Mouse (Mus musculus): ENCODE data around the gene Prmt8.
A peak's percentile ranks its signal among the peaks of the same experiment; 100 is the strongest.

Prmt8 gene

GRCm38 (mm10) chr6:127769275-127770156 lies at the start of gene Prmt8:
Gene Prmt8 (minus strand): TSS chr6:127769472.
- no peak for DNase-seq (ENCODE audit: inconsistent age in 2 of 2, low spot score in 1 of 2)

- DNase-seq (ENCODE audit: inconsistent age in 2 of 2, low spot score in 1 of 2) = no peak
These were observed 33.9 kb upstream of the Prmt8 start for GRCm38 (mm10) chr6:127803046-127803729.

GRCm38 (mm10) chr6:127802211-127802610 lies 32.9 kb upstream of the Prmt8 start:
- DNase-seq (ENCODE audit: inconsistent age in 2 of 2, low spot score in 1 of 2) = no peak

- DNase-seq (ENCODE audit: inconsistent age in 2 of 2, low spot score in 1 of 2) = no peak
These were observed 20.8 kb upstream of the Prmt8 start for GRCm38 (mm10) chr6:127790023-127790422.

- DNase-seq (ENCODE audit: inconsistent age in 2 of 2, low spot score in 1 of 2) = no peak
These were observed 1.5 kb upstream of the Prmt8 start for GRCm38 (mm10) chr6:127770806-127771205.

DNA sequence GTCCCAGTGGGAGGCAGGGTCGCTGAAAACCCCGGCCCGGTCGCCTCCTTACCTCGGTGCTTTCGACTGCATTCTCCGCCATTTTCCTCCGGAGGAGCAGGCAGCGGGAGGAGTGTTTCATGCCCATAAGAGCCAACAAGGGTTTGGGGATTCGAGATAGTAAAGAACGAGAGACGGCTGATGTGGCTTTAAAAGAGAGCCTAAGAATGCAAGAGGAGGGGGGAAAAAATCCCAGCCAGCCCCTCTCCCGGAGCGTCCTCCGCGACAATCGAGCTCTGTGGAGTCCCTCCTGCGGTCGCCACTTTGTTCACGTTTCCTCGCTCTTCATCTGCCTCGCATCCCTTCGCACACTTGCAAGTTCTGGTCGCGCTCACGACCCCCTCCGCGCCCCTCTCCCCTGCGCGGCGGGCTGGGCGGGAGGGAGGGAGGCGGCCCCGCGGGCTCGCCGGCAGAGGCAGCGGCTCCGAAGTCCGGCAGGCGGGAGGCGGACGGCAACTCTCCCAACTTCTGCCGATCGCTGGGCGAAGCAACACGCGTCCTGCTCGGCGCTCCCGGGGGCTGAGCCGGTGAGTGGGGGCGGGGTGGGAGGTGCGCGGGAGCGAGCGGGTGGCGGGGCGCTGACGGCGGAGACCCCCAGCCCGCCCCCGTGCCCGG lies 524 bp downstream of the Prmt8 start:
- DNase-seq (ENCODE audit: inconsistent age in 2 of 2, low spot score in 1 of 2) = peak in 1 of 2 experiments; percentile 23

DNA sequence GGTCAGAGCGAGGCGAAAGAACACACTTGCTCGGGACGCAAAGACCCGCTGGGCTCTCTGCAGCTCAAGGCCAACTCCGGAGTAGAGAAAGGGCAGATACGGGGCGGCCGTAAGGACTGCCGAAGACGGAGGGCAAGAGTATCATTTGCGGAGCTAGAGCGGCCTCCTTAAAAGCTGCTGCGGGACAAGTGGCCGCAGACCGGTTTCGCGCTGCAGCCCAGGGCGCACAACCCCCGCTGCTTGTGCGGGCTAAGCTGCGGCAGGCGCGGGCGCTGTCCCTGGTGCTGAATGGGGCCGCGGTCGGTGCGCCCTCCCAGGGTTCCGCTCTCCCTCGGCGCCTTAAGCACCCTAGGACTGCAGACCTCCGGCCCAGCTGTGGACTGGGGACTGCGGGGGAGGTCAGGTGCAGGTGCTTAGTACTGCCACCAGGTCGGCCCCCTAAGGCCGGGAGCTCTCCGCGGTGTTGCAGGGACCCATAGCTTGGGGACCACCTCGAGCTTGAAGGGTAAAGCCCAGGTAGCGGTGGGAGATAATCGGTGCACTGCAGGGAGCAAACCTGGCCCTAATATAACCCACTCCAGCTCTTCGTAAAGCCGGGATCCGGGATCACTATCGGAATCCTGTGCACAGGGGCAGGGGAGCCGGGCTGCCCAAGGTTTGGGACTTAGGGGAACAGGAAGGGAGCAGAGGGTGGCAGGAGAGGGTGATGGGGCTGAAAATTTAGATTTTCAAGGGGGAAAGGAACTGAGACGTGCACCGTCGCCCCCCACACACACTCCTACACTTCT lies 1.4 kb downstream of the Prmt8 start:
- peak; percentile 55 to 80 for DNase-seq (ENCODE audit: inconsistent age in 2 of 2, low spot score in 1 of 2)

DNA sequence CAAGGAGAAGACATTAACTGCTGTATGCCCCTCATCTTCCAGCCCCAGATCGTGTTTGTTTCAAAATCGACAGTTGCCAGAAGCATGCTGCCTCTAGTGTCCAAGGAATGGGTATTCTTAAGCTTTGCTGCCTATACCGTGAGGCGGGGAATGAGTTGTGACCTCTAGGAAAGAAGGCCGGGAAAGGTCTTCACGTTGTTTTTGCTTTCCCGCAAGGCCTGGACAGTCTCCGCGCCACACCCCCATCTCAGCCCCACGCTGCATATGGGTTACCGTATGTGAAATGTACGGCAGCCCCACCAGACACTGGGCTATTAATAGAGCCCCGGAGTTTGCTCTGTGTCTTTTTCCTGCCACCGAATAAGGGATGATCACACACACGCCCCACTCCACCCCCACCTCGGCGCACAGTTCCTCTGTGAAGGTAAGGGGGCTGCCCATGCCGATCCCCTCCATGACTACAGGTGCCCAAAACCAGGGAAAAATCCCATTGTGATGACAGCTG lies 2.0 kb downstream of the Prmt8 start:
- peak in 1 of 2 experiments; percentile 29 for DNase-seq (ENCODE audit: inconsistent age in 2 of 2, low spot score in 1 of 2)

- DNase-seq (ENCODE audit: inconsistent age in 2 of 2, low spot score in 1 of 2) = no peak
These were observed 2.6 kb downstream of the Prmt8 start for GRCm38 (mm10) chr6:127766641-127767200.

DNA sequence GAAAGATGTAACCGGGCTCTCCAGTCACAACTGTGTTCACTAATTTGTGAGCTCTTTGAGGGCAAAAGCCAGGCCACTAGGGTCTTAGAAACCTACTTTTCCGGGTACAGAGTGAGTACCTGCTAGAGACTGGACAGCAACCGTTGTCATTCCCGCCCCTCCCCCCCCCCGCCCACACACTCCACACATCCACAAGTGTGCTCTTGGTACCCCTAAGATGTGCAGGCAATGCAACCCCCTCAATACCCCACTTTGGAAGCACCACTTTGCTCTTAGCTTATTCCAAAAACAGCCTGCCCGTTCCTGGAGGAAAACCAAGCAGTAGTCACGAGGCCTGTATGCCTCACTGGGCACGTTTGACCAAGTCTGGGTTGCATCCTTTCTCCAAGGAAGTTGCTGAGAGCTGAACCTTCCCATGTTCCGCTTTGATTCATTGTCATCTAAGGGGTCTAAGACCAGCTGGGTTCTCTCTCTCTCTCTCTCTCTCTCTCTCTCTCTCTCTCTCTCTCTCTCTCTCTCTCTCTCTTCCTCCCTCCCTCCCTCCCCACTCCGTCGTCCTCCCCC lies 3.1 kb downstream of the Prmt8 start:
- no peak for DNase-seq (ENCODE audit: inconsistent age in 2 of 2, low spot score in 1 of 2)

GRCm38 (mm10) chr6:127765573-127765972 lies 3.7 kb downstream of the Prmt8 start:
- DNase-seq (ENCODE audit: inconsistent age in 2 of 2, low spot score in 1 of 2) = no peak

DNA sequence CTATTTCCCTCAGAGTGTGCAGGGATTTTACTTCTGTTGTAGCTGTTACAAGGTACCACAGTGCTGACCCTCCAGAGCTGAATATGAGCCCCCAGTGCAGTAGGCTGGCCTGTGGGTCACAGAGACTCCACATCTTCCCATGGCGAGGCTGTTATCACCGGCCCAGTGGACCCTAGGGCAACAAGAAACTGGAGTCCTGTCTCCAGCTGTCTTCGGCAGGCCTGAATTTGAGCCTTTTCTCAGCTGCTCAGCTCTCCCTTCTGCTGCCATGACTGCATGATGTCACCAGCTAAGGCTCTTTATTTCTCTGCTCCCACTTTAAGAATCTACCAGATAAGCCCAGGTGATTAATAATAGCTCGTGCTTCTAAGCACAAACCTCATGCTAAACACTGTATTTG lies 11.0 kb downstream of the Prmt8 start:
- DNase-seq (ENCODE audit: inconsistent age in 2 of 2, low spot score in 1 of 2) = no peak

DNA sequence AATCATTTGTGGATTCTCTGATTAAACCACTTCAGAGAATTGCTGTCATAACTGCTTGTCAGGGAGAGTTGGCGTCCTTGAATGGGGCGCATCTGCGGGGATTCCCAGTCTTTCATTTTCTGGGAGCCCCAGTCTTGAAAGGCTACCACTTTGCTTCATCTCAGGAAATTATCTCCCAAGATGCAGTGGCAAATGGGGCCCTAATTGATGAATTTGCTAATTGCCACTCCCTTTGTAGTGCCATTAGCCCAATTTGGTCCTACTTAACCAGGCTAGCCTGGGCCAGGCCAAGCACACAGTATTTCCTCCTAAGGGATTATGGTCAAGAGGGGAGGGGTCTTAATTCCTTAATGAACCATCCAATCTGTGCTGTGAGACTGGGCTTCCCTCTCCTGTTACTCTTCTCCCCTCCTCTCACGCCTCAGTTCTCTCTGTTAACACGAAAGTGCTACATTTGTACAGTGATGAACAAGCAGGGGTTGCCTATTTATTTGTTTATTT lies 11.6 kb downstream of the Prmt8 start:
- no peak for DNase-seq (ENCODE audit: inconsistent age in 2 of 2, low spot score in 1 of 2)

GRCm38 (mm10) chr6:127756856-127757255 lies 12.4 kb downstream of the Prmt8 start:
- no peak for DNase-seq (ENCODE audit: inconsistent age in 2 of 2, low spot score in 1 of 2)

DNA sequence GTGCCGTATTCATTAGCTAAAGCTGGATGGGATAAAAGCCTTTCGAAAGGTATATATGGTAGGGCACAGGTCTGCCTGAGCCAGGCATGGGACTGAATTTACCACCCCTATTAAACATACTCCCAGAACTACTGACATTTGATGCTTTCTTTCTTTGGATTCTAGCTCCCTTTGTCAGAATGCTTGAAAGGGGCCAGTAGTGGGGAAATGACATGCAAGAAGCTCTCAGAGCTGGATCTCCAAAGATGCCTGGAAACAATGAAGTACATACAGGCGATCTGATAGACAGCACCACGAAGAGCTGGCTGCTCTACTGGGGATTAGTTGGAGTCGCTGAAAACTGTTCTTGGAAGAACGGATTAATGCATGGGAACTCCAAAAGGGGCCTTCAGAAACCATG lies 16.0 kb downstream of the Prmt8 start:
- DNase-seq (ENCODE audit: inconsistent age in 2 of 2, low spot score in 1 of 2) = no peak

DNA sequence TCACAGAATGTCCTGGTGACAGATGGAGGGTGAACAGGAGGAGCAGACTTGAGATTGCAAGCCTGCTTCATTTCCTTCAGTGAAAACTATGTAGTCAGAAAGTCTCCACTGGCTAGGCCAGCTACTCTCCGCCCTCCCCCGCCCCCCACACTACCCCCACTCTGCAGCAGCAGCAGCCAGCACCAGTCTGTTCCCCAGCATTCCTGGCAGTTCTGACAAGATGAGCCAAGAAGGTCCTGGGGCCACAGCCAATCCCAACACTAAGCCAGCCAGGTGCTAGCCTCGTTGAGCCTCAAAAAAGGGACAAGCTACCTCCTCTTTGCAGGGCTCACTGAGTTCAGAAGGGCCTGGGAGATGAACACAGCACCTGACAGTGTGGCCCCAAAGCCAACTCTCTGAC lies 16.6 kb downstream of the Prmt8 start:
- DNase-seq (ENCODE audit: inconsistent age in 2 of 2, low spot score in 1 of 2) = peak in 1 of 2 experiments; percentile 27

DNA sequence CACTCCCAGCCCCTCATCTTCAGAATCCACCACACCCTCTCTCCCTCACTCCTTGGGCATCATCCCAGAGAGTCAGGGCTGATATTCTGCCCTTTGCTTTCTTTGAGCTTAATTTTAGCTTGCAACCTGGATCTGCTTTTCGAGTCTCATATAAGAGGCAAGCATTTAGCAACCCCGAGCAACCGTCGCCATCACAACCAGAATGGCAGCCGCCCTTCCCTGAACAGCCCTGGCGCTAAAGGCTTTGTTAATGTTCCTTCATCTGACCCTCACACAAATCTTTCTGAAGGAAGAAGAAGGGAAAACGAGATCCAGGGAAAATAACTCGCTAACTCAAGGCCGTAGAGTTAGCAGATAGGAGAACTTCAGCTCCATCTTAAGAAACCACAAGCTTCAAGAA lies 17.8 kb downstream of the Prmt8 start:
- no peak for DNase-seq (ENCODE audit: inconsistent age in 2 of 2, low spot score in 1 of 2)

DNA sequence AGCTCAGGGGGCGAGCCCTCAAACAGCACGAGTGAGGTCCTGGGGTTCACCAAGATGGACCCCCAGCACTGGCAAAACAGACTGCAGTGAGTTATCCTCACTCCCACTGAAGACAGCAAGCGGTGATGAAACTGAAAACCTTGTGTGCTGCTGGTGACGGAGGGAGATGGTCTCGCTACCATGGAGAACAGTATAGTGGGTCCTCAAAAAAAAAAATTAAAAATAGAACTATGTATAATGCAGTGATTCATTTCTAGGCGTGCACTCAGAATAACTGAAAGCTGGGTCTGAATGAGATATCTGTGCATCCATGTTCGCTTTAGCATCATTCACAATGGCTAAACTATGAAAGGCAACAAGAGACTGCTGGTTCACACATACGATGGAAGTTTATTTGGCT lies 20.5 kb downstream of the Prmt8 start:
- no peak for DNase-seq (ENCODE audit: inconsistent age in 2 of 2, low spot score in 1 of 2)

DNA sequence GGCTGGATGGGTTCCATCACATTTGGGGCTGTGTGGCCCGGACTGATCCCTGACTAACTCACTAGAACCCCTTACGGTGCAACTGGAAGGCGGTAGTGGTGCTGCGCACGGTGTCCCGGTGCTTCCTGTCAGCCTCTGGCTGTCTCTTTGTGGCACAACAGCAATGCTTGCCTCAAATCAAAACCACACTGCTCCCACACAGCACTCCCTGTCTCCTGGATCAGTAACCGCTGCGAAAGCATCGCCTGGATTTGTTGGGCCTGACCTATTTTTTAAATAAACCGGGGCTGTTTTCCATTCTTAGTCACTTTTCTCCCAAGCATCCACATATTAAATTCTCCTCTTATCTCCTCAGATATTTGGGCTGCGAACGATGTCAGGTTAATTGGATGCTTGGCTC lies 27.0 kb downstream of the Prmt8 start:
- DNase-seq (ENCODE audit: inconsistent age in 2 of 2, low spot score in 1 of 2) = no peak

DNA sequence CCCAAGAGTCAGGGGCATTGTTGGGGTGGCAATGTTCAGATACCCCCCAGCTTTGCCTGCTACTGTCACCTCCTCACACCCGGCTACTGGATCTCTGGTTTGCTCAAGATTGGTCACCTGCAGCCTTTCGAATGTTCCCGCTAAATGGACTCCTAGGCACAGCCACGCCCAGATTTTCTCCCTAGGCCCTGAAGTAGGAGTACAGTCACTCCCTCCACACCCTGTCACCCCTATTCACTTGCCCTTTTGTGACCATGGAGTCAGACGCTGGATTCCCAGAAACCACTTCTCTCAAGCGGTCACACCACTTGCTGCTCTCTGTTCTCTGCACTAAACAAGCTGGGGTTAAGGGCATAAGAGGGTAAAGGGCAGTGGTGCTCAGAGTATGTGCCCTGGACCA lies 28.1 kb downstream of the Prmt8 start:
- no peak for DNase-seq (ENCODE audit: inconsistent age in 2 of 2, low spot score in 1 of 2)
